Mouse (Mus musculus) liver, embryonic 16.5 days (tissue): ENCODE results near the gene Vhl. TPM values are rescaled to one million over a fixed set of nuclear protein-coding genes. Genes with fewer than 3 reads are reported as not detected.
A peak's percentile ranks its signal among the peaks of the same experiment; 100 is the strongest.
"Not testable (repeated sequence)": the region's sequence is repeated elsewhere in the genome, so short reads cannot be mapped to it uniquely, and the experiment has no call there.

Experiments
- ATAC-seq: fragments of 200-750 bp; cut with Nextera tagmentation; 2 replicates; pipeline ENCODE4 v1.8.0; 2017; ENCODE audit warnings: low read depth, mild to moderate bottlenecking, moderate number of reproducible peaks, moderate library complexity
- H3K27ac ChIP-seq: fragments of 300-500 bp; sonication (generic); 2 replicates; pipeline ENCODE4 v1.5.1; 2014; ENCODE audit warnings: mild to moderate bottlenecking, low read length
- H3K27me3 ChIP-seq: fragments of 300-500 bp; sonication (generic); 2 replicates; pipeline ENCODE4 v1.6.1; 2014; ENCODE audit warnings: low read depth, low read length, mixed read lengths; ENCODE audit not compliant: control insufficient read depth, insufficient read depth
- H3K36me3 ChIP-seq: fragments of 300-500 bp; sonication (generic); 2 replicates; pipeline ENCODE4 v1.6.1; 2014; ENCODE audit warnings: mild to moderate bottlenecking; ENCODE audit not compliant: control insufficient read depth, insufficient read depth
- H3K4me1 ChIP-seq: fragments of 300-500 bp; sonication (generic); 2 replicates; pipeline ENCODE4 v1.6.1; 2014; ENCODE audit warnings: low read depth, low read length, mixed read lengths; ENCODE audit not compliant: control insufficient read depth
- H3K4me2 ChIP-seq: fragments of 300-500 bp; sonication (generic); 2 replicates; pipeline ENCODE4 v1.6.1; 2014; ENCODE audit warnings: low read depth, low read length, mixed read lengths
- H3K4me3 ChIP-seq: fragments of 300-500 bp; sonication (generic); 2 replicates; pipeline ENCODE4 v1.5.1; 2014; ENCODE audit warnings: low read depth, mild to moderate bottlenecking, low read length
- H3K9ac ChIP-seq: fragments of 300-500 bp; sonication (generic); 2 replicates; pipeline ENCODE4 v1.6.1; 2014; ENCODE audit warnings: low read depth, low read length
- H3K9me3 ChIP-seq: fragments of 300-500 bp; sonication (generic); replicated peaks from 2 replicates; pipeline ENCODE4 v1.6.1; 2016; ENCODE audit warnings: low read length; ENCODE audit not compliant: control insufficient read depth
- WGBS: fragments of 180-500 bp; shearing (Covaris S2); extraction: QIAGEN DNeasy Blood & Tissue Kit; methylation state at CpG from one replicate; pipeline ENCODE4 v1.1.7; 2014; ENCODE audit not compliant: insufficient replicate concordance; 5-methylcytosine and 5-hydroxymethylcytosine counted together
- polyA plus RNA-seq: library from polyadenylated mRNA; unstranded; fragments of >200 nt; fragmentation: Nextera tagmentation; extraction: Ambion mirVana; gene quantifications from 2 replicates; pipeline ENCODE4 v1.2.1, GENCODE M21; 2015

The Vhl gene
- polyA plus RNA-seq, 1 experiment from 2014 or later = 9.1 TPM

DNA sequence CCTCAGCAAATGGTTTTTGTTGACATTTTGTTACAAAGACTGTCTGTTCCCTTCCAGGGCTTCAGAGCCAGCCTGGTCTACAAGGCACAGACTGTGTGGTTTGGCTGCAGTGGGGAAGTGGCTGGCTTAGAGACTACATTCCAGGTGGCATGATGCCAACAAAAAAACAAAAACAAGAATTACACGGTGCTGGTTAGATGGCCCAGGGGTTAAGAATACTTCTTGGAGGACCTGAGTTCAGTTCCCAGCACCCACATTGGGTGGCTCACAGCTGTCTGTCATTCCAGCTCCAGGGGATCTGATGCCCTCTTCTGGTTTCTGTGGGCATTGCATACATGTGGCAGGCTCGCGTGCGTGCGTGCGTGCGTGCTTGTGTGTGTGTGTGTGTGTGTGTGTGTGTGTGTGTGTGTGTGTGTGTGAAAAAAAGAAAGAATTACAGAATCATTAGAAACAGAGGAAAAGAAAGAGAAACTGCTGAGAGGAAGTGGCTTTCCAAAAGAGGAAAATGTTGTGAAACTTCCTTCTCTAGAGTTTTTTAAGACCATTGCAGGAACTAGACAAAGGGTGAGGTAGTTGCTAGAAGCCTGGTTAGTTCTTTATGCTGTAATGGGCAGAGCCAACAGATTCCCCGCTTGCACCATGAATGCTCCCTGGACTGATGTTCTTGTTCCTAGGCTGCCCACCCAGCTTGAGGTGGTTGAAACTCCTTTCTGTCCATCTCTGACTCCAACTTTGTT, 39.4 kb downstream of the Vhl start:
- H3K9me3 ChIP-seq = peaks cover 4% of the 10 kb centered on the region; the same call in 1 of the 2 replicates
- no peaks in the 10 kb centered on the region for H3K27me3 ChIP-seq
- H3K4me3 ChIP-seq = no peak overlapping the region
- no peak overlapping the region for H3K4me2 ChIP-seq
- H3K9ac ChIP-seq = no peak overlapping the region
- WGBS = 83% methylated on average over 8 of the region's 8 CpGs
- peak overlapping the region; percentile 28 for H3K27ac ChIP-seq
- peaks cover 35% of the 10 kb centered on the region for H3K4me1 ChIP-seq
- H3K36me3 ChIP-seq = 0 out of 2 replicates have a peak, but pooled peaks cover 4% of the 10 kb centered on the region
- no peak for ATAC-seq

- Histone ChIP-seq H3K4me2 (no peak overlapping the region), H3K27me3 (no peaks in the 10 kb centered on the region), H3K9me3 (peaks cover 4% of the 10 kb centered on the region; the same call in 1 of the 2 replicates), H3K4me3 (no peak overlapping the region), H3K4me1 (peaks cover 33% of the 10 kb centered on the region), H3K36me3 (0 out of 2 replicates have a peak, but pooled peaks cover 4% of the 10 kb centered on the region), H3K27ac (no peak overlapping the region), H3K9ac (no peak overlapping the region)
- no peak for ATAC-seq
- WGBS = 68% methylated on average over 7 of the region's 7 CpGs
Observed at GRCm38 (mm10) chr6:113664305-113664704, 40.5 kb downstream of the Vhl start.

DNA sequence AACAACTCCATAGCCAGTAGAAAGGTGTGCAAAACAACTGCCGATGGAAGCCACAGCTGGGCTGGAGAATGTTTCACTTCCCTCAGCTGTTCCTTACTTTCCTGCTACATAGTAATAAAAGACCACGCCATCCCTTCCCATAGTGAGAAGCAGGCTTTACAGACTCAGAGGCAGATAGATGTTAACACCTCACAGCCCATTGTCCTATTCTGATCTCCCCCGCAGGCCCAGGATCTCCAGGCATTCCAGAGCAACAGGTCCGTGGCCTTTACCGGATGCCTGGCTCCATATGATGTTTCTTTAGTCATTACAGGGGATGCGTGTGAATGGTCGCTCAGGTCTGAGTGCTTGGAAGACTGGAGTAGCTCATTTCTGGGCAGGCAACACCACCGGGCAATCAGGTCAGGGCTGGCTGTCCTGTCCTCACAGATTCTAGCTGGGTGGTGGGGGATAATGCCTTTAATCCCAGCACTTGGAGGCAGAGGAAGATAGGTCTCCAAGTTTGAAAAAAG, 43.9 kb downstream of the Vhl start:
- H3K9ac ChIP-seq = no peak overlapping the region
- no peaks in the 10 kb centered on the region for H3K27me3 ChIP-seq
- no peak overlapping the region for H3K4me3 ChIP-seq
- peaks cover 15% of the 10 kb centered on the region for H3K4me1 ChIP-seq
- no peak overlapping the region for H3K4me2 ChIP-seq
- WGBS = 70% methylated on average over 8 of the region's 8 CpGs
- H3K36me3 ChIP-seq = peaks cover 12% of the 10 kb centered on the region; the same call in 1 of the 2 replicates
- ATAC-seq = no peak
- peaks cover 6% of the 10 kb centered on the region; the same call in 1 of the 2 replicates for H3K9me3 ChIP-seq
- no peak overlapping the region for H3K27ac ChIP-seq

- WGBS = 12% methylated on average over 15 of the region's 15 CpGs
- no peak overlapping the region for H3K4me3 ChIP-seq
- peak overlapping the region; percentile 15; the same call in 1 of the 2 replicates for H3K4me2 ChIP-seq
- peak; percentile 74 for ATAC-seq
- 0 out of 2 replicates have a peak overlapping the region, but pooled peaks have one; percentile 14 for H3K9ac ChIP-seq
- 0 out of 2 replicates have a peak, but pooled peaks cover 2% of the 10 kb centered on the region for H3K9me3 ChIP-seq
- H3K27me3 ChIP-seq = no peaks in the 10 kb centered on the region
- peak overlapping the region; percentile 48 for H3K27ac ChIP-seq
- H3K36me3 ChIP-seq = peaks cover 8% of the 10 kb centered on the region; the same call in 1 of the 2 replicates
- H3K4me1 ChIP-seq = peaks cover 15% of the 10 kb centered on the region
Observed at GRCm38 (mm10) chr6:113668287-113669154, 44.8 kb downstream of the Vhl start.

GRCm38 (mm10) chr6:113669821-113670220, 46.1 kb downstream of the Vhl start:
- no peak overlapping the region for H3K9ac ChIP-seq
- H3K36me3 ChIP-seq = peaks cover 8% of the 10 kb centered on the region; the same call in 1 of the 2 replicates
- H3K4me1 ChIP-seq = peaks cover 15% of the 10 kb centered on the region
- peak; percentile 45 for ATAC-seq
- 73% methylated on average over 7 of the region's 7 CpGs for WGBS
- no peak overlapping the region for H3K4me3 ChIP-seq
- H3K27me3 ChIP-seq = no peaks in the 10 kb centered on the region
- no peak overlapping the region for H3K27ac ChIP-seq
- H3K4me2 ChIP-seq = no peak overlapping the region
- 0 out of 2 replicates have a peak, but pooled peaks cover 2% of the 10 kb centered on the region for H3K9me3 ChIP-seq

GRCm38 (mm10) chr6:113672029-113672428, 48.3 kb downstream of the Vhl start:
- peaks cover 18% of the 10 kb centered on the region for H3K4me1 ChIP-seq
- H3K27me3 ChIP-seq, H3K4me2 ChIP-seq, H3K9ac ChIP-seq, H3K36me3 ChIP-seq, H3K9me3 ChIP-seq, H3K27ac ChIP-seq, ATAC-seq, H3K4me3 ChIP-seq: not testable (repeated sequence)
- WGBS = 71% methylated on average over 1 of the region's 1 CpGs

DNA sequence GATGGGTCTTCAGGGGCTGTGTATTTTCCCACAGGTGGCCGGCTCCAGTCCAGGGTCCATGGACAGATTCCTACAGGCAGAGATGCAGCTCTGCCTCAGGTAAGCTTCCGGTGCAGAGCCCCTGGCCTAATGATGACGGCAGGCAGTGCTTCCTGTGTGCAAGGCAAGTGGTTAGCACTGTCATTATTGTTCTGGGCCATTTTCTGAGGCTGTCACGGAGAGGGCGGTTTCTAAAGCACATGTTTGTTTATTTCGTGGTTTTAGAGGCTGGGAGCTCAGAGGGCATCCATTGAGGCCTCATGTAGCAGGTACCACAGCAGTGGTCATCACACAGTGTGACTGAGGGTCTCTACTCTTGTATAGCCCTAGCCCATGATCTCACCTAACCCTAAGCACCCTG, 49.2 kb downstream of the Vhl start:
- ATAC-seq = no peak
- no peaks in the 10 kb centered on the region for H3K27me3 ChIP-seq
- H3K4me2 ChIP-seq = no peak overlapping the region
- H3K4me1 ChIP-seq = peaks cover 17% of the 10 kb centered on the region
- WGBS = 60% methylated on average over 6 of the region's 6 CpGs
- H3K9ac ChIP-seq = no peak overlapping the region
- H3K9me3 ChIP-seq = 0 out of 2 replicates have a peak, but pooled peaks cover 2% of the 10 kb centered on the region
- no peak overlapping the region for H3K27ac ChIP-seq
- peaks cover 8% of the 10 kb centered on the region; the same call in 1 of the 2 replicates for H3K36me3 ChIP-seq
- no peak overlapping the region for H3K4me3 ChIP-seq

DNA sequence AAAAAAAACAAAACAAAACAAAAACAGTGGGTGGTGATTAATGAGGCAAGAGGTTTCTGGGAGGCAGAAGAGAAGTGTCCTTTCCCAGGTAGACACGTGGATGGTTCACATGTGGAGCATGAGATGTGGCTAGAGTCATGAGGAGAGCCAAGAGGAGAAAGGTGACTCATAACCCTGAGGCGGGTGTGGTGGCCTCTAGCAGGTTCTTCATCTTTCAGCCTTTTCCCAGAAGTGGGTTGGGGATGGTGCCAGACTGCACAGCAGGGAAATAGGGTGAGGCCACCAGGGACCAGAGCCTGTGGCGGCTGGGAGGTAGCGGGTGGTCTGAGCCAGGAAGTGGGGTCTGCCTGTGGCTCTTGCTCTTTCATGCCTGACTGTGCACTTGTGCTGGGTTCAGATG, 51.5 kb downstream of the Vhl start:
- H3K27ac ChIP-seq = no peak overlapping the region
- H3K9me3 ChIP-seq = 0 out of 2 replicates have a peak, but pooled peaks cover 2% of the 10 kb centered on the region
- ATAC-seq = no peak
- no peak overlapping the region for H3K4me3 ChIP-seq
- peaks cover 8% of the 10 kb centered on the region; the same call in 1 of the 2 replicates for H3K36me3 ChIP-seq
- H3K9ac ChIP-seq = no peak overlapping the region
- H3K4me2 ChIP-seq = no peak overlapping the region
- 69% methylated on average over 4 of the region's 4 CpGs for WGBS
- peaks cover 10% of the 10 kb centered on the region for H3K4me1 ChIP-seq
- no peaks in the 10 kb centered on the region for H3K27me3 ChIP-seq
